Mouse (Mus musculus): ENCODE data around the gene Gm42715.

DNA sequence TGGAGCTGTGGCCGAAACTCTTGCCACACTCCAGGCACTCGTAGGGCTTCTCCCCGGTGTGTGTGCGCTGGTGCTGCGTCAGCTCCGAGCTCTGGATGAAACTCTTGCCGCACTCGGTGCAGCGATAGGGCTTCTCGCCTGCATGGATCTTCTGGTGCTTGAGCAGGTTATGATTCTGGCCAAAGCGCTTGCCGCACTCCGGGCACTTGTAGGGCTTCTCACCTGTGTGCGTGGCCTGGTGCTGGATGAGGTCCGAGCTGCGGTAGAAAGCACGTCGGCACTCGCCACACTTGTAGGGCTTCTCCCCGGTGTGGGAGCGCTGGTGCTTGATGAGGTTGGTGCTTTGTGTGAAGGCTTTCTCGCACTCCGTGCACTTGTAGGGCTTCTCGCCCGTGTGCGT lies 92.2 kb downstream of the Gm42715 start:
- no peak for TF ChIP-seq CTCF (IDR thresholded peaks at IDR 0.05; ENCODE audit: low read depth, low read length)
- TF ChIP-seq POLR2A (IDR thresholded peaks at IDR 0.05; ENCODE audit: extremely low read depth, insufficient read depth, low read length) = no peak
